Mouse (Mus musculus) intestine, postnatal 0 days (tissue): Measurements from ENCODE around the gene Rbpms2. TPM values are rescaled to one million over a fixed set of nuclear protein-coding genes. Genes with fewer than 3 reads are reported as not detected.

ENCODE experiments used
- ATAC-seq: fragments of 200-750 bp; cut with Nextera tagmentation; 2 replicates; pipeline ENCODE4 v1.8.0; 2017; ENCODE audit warnings: mild to moderate bottlenecking, moderate TSS enrichment, moderate library complexity
- H3K27ac ChIP-seq: fragments of 300-500 bp; sonication (generic); 2 replicates; pipeline ENCODE4 v1.5.1; 2014; ENCODE audit warnings: mild to moderate bottlenecking, low read depth, low read length, moderate library complexity
- H3K27me3 ChIP-seq: fragments of 300-500 bp; sonication (generic); replicated peaks from 2 replicates; pipeline ENCODE4 v1.6.1; 2014; ENCODE audit warnings: low read length, mixed read lengths; ENCODE audit not compliant: control insufficient read depth, insufficient read depth
- H3K36me3 ChIP-seq: fragments of 300-500 bp; sonication (generic); 2 replicates; pipeline ENCODE4 v1.6.1; 2014; ENCODE audit warnings: mild to moderate bottlenecking, moderate library complexity; ENCODE audit not compliant: control insufficient read depth, insufficient read depth
- H3K4me1 ChIP-seq: fragments of 300-500 bp; sonication (generic); replicated peaks from 2 replicates; pipeline ENCODE4 v1.6.1; 2014; ENCODE audit warnings: antibody characterized with exemption, low read length, mixed read lengths; ENCODE audit not compliant: control insufficient read depth, insufficient read depth
- H3K4me2 ChIP-seq: fragments of 300-500 bp; sonication (generic); replicated peaks from 2 replicates; pipeline ENCODE4 v1.6.1; 2014; ENCODE audit warnings: low read depth, mild to moderate bottlenecking, moderate library complexity
- H3K4me3 ChIP-seq: fragments of 300-500 bp; sonication (generic); 2 replicates; pipeline ENCODE4 v1.5.1; 2014; ENCODE audit warnings: low read depth, low read length
- H3K9ac ChIP-seq: fragments of 300-500 bp; sonication (generic); 2 replicates; pipeline ENCODE4 v1.6.1; 2014; ENCODE audit warnings: mild to moderate bottlenecking, low read depth, low read length
- H3K9me3 ChIP-seq: fragments of 300-500 bp; sonication (generic); 2 replicates; pipeline ENCODE4 v1.6.1; 2016; ENCODE audit warnings: mixed run types; ENCODE audit not compliant: control insufficient read depth
- CTCF ChIP-seq: sonication (generic); IDR thresholded peaks from 2 replicates; pipeline ENCODE4 v1.5.1; 2016; ENCODE audit warnings: low read depth, mild to moderate bottlenecking, control low read depth, antibody characterized with exemption, moderate library complexity
- WGBS: fragments of 180-500 bp; shearing (Covaris S2); extraction: QIAGEN DNeasy Blood & Tissue Kit; methylation state at CpG from one replicate; pipeline ENCODE4 v1.1.7; 2014; 5-methylcytosine and 5-hydroxymethylcytosine counted together
- polyA plus RNA-seq: library from polyadenylated mRNA; unstranded; fragments of >200 nt; fragmentation: Nextera tagmentation; extraction: Ambion mirVana; gene quantifications from 2 replicates; pipeline ENCODE4 v1.2.1, GENCODE M21; 2015

Gene Rbpms2
- polyA plus RNA-seq, 1 experiment from 2014 or later = 21.4 TPM

DNA sequence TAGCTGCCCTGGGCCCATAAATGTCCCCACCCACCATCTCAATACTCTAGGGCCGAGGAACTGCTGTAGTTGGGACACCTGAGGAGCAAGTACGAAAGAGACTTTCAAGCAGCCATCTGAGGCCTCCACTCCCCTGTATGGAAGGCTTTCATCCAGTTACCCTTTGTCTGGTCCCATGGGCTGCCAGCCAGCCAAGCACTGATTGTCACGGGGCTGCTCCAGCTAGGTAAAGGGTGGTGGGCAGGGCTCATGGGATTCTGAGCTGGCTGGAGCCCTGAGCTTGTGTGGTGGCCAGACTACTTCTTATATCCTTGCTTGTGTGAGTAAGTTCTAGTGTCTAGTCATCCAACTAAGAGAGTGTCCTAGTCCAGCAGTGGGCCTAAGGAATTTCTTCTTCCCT lies 27.8 kb downstream of the Rbpms2 start:
- H3K36me3 ChIP-seq = no peaks in the 10 kb centered on the region
- 83% methylated on average over 3 of the region's 3 CpGs for WGBS
- no peak for TF ChIP-seq CTCF
- H3K4me3 ChIP-seq = no peak overlapping the region
- H3K4me2 ChIP-seq = no peak overlapping the region
- no peaks in the 10 kb centered on the region for H3K27me3 ChIP-seq
- no peak overlapping the region for H3K9ac ChIP-seq
- H3K4me1 ChIP-seq = no peaks in the 10 kb centered on the region
- ATAC-seq = no peak
- H3K9me3 ChIP-seq = no peaks in the 10 kb centered on the region
- H3K27ac ChIP-seq = no peak overlapping the region

- H3K9ac ChIP-seq = no peak overlapping the region
- H3K4me1 ChIP-seq = no peaks in the 10 kb centered on the region
- no peak for ATAC-seq
Observed at GRCm38 (mm10) chr9:65661029-65661428, 31.6 kb downstream of the Rbpms2 start.

DNA sequence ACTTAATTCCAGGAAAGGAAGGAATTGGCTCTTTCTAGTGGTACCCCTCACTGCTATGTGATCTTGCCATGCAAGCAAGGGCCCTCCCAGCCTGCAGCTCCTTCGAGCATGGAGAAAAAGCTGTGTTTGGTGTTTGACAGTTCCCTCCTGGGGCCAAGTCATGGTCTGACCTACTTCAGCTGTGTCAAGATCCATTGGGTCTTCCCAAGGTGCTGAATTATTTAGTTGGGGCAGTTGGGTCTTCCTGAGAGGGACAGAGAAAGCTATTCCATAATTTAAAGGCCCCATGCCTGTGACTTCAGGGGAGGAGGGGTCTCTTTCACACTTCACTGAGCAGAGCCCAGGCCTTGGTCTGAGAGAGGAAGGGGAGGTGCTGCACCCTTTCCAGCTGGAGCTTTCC lies 32.0 kb downstream of the Rbpms2 start:
- WGBS = 70% methylated on average over 1 of the region's 1 CpGs
- Histone ChIP-seq H3K4me2 (no peak overlapping the region), H3K4me1 (no peaks in the 10 kb centered on the region), H3K9me3 (no peaks in the 10 kb centered on the region), H3K27ac (no peak overlapping the region), H3K4me3 (no peak overlapping the region), H3K27me3 (no peaks in the 10 kb centered on the region), H3K9ac (no peak overlapping the region), H3K36me3 (no peaks in the 10 kb centered on the region)
- no peak for ATAC-seq
- TF ChIP-seq CTCF = no peak

More at GRCm38 (mm10) chr9:65661029-65661428, 31.6 kb downstream of the Rbpms2 start:
- Histone ChIP-seq H3K4me3 (no peak overlapping the region), H3K27me3 (no peaks in the 10 kb centered on the region), H3K9me3 (no peaks in the 10 kb centered on the region), H3K27ac (no peak overlapping the region), H3K4me2 (no peak overlapping the region), H3K36me3 (no peaks in the 10 kb centered on the region)
- WGBS = 59% methylated on average over 5 of the region's 5 CpGs
- peak; percentile 69 for TF ChIP-seq CTCF

DNA sequence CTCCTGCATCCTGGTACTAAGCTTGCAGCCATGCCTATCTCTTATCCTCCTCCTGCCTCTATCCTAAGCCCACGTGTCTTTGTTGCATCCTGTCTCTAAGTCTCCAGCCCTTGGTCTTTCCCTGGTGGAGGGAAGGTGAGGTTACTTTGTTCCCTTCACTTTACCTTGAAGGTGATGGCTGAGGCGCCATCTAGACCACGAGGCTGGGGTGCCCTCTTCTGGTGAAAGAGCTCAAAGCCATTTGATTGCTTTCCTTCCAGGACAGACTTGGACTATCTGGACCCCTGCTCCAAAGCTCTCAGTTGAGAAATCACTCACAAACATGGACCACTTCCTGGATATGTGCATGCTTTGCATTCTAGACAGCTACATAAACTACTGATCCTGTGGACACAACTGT lies 34.7 kb downstream of the Rbpms2 start:
- peak; percentile 95 for TF ChIP-seq CTCF
- WGBS = 3% methylated on average over 3 of the region's 3 CpGs
- ATAC-seq = peak; percentile 18; the same call in 1 of the 2 replicates

GRCm38 (mm10) chr9:65666042-65666441 lies 36.6 kb downstream of the Rbpms2 start:
- peak; percentile 41; the same call in 1 of the 2 replicates for ATAC-seq

More for the DNA sequence above, 34.7 kb downstream of the Rbpms2 start:
- H3K4me2 ChIP-seq = no peak overlapping the region
- H3K9ac ChIP-seq = no peak overlapping the region
- H3K27ac ChIP-seq = no peak overlapping the region
- H3K36me3 ChIP-seq = no peaks in the 10 kb centered on the region
- no peaks in the 10 kb centered on the region for H3K27me3 ChIP-seq
- H3K9me3 ChIP-seq = no peaks in the 10 kb centered on the region
- no peaks in the 10 kb centered on the region for H3K4me1 ChIP-seq
- no peak overlapping the region for H3K4me3 ChIP-seq

GRCm38 (mm10) chr9:65667701-65668100 lies 38.3 kb downstream of the Rbpms2 start, which contains the start of gene Oaz2:
Gene Oaz2, plus strand, starts transcription at chr9:65668001.
- Histone ChIP-seq H3K4me3 (no peak within 1 kb of the TSS), H3K9ac (no peak within 1 kb of the TSS), H3K4me2 (no peak within 1 kb of the TSS), H3K36me3 (no peaks in the 10 kb centered on the region), H3K9me3 (no peaks in the 10 kb centered on the region), H3K4me1 (0 out of 2 replicates have a peak, but pooled peaks cover 6% of the 10 kb centered on the region), H3K27me3 (no peaks in the 10 kb centered on the region), H3K27ac (no peak within 1 kb of the TSS)
- no peak for ATAC-seq
- no peak for TF ChIP-seq CTCF
- WGBS = 94% methylated on average over 8 of the region's 8 CpGs

More at GRCm38 (mm10) chr9:65666042-65666441, 36.6 kb downstream of the Rbpms2 start:
- peak; percentile 89 for TF ChIP-seq CTCF
- Histone ChIP-seq H3K9ac (no peak overlapping the region), H3K4me1 (no peaks in the 10 kb centered on the region), H3K4me3 (no peak overlapping the region), H3K36me3 (no peaks in the 10 kb centered on the region), H3K4me2 (no peak overlapping the region), H3K27ac (no peak overlapping the region), H3K9me3 (no peaks in the 10 kb centered on the region), H3K27me3 (no peaks in the 10 kb centered on the region)
- 18% methylated on average over 5 of the region's 5 CpGs for WGBS
